In the genomic region with DNA sequence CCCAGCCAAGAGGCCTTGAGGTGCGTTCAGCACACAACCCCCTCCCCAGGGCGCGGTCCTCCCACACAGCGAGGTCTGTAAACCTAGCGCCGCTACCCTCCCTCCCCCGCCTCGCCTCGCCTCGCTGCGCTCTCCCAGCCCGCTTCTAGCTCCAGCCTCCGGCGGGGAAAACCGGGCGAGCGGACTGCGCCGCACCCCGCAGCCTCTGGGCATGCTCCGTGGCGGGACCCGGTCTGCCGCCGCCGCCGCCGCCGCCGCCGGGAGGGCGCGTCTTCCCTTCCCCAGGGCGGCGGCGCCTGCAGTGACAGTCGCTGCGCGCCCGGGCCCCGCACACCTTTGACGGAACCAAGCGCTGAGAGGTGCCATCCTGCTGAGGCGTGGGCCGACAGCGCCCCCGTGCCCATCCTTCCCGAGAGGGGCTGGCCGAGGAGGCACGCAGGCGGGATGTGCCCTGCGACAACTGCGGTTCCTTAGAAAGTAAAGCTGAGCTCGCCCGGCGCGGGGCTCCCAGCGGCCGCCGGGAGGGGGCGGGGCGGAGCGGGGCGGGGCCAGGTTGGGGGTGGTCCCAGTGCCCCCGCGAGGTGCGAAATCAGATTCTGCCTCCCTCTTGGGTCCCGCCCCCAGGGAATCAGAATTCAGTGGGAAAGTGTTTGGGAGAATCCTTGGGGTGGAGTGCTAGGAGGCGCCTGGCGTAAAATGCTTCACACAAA, we compare ENCODE assay signal across 8 mouse cellular contexts.
DNase-seq lines count a peak whose midpoint lies in the region; ATAC-seq lines count a peak whose summit lies in the region.

No protein-coding gene starts in this region.

- peak; percentile 54 for DNase-seq in adrenal gland, adult 8-10 months
- DNase-seq in embryo, embryonic 9.5 days (ENCODE audit: extremely low spot score), result peak; percentile 94
- peak; percentile 75 for DNase-seq in gastrocnemius, postnatal 25 days
- DNase-seq in induced T-regulatory cell, adult 2 months (ENCODE audit: low read depth), result peak; percentile 20
- peak; percentile 61 to 74 for DNase-seq in left cerebral cortex, adult 8-10 months (ENCODE audit: low spot score in 2 of 2)
- peak; percentile 80 for DNase-seq in right cerebral cortex, postnatal 25 days

- peak; percentile 28 for ATAC-seq in megakaryocyte, adult 5-6 weeks (ENCODE audit: poor library complexity, severe bottlenecking)
- no peak for ATAC-seq in activated CD4-positive, CD25-positive, alpha-beta regulatory T cell, adult 4 months

Comparison
In these comparisons a context has a peak if more than half of its experiments do, and no peak if none do; other contexts are left out.
1. DNase-seq: peak in every context shown above with its lines; median percentile 94 in embryo, embryonic 9.5 days; 80 in right cerebral cortex, postnatal 25 days; 75 in gastrocnemius, postnatal 25 days; 68 in left cerebral cortex, adult 8-10 months; 54 in adrenal gland, adult 8-10 months; 20 in induced T-regulatory cell, adult 2 months.